Mouse (Mus musculus) myocyte (in vitro differentiated cells): Measurements from ENCODE around the gene Eif1.

Experiments
- MAX ChIP-seq: IDR thresholded peaks from one replicate; pipeline ENCODE4 v1.6.1; 2011; ENCODE audit warnings: low read depth, mild to moderate bottlenecking, control low read depth
- MYOG ChIP-seq, 3 experiments: IDR thresholded peaks; one replicate each; pipeline ENCODE4 v1.6.1; 2011; ENCODE audit warnings: control low read depth in 2 of 3, low read depth in 2 of 3, mild to moderate bottlenecking in 2 of 3; ENCODE audit not compliant: insufficient read length in 2 of 3, control insufficient read depth in 1 of 3, insufficient read depth in 1 of 3
- POLR2A ChIP-seq: IDR thresholded peaks from one replicate; pipeline ENCODE4 v1.6.1; 2011; ENCODE audit warnings: low read depth, mild to moderate bottlenecking, control low read depth, moderate library complexity; ENCODE audit not compliant: insufficient read length
- POLR2AphosphoS2 ChIP-seq: IDR thresholded peaks from one replicate; pipeline ENCODE4 v1.6.1; 2011; ENCODE audit warnings: low read depth, control low read depth; ENCODE audit not compliant: insufficient read length
- SRF ChIP-seq: IDR thresholded peaks from one replicate; pipeline ENCODE4 v1.6.1; 2011; ENCODE audit warnings: low read depth; ENCODE audit not compliant: control insufficient read depth, insufficient read length

DNA sequence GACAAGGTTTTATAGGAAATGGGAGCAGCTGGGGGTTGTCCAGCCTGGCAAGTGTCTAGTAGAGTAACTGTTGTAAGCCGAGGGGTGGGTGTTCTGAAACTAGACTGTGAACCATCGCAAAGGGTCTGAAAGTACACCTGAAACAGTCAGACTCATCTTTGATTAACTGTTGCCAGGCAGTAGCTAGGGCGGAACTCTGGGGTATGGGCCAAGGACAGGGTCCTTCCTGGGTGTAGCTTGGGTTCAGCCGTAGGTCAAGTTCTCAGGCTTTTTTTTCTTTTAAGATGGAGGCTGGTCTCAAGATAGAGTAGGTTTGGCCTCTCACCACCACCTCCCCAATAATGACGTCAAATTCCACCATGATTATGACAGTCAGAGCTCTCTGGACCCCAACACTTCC, 11.8 kb upstream of the Eif1 start:
- no peak for TF ChIP-seq POLR2A
- no peak for TF ChIP-seq MYOG (IDR thresholded peaks at IDR 0.05; ENCODE audit: control insufficient read depth in 1 of 3, insufficient read depth in 1 of 3, insufficient read length in 2 of 3, low read depth in 2 of 3)
- no peak for TF ChIP-seq MAX
- TF ChIP-seq POLR2AphosphoS2, result no peak
- no peak for TF ChIP-seq SRF
